Mouse (Mus musculus) ZHBTc4 (cell line): ENCODE data around the gene Tmem266.

Experiments used
- DNase-seq: peaks from one replicate; pipeline ENCODE4 v3.0.0-alpha.2; 2011; ENCODE audit warnings: low read depth, low spot score

The Tmem266 gene

GRCm38 (mm10) chr9:55329401-55329800 lies 2.7 kb downstream of the Tmem266 start:
- DNase-seq: no peak

GRCm38 (mm10) chr9:55332476-55332875 lies 5.8 kb downstream of the Tmem266 start:
- DNase-seq: no peak

- peak; percentile 24 for DNase-seq
Observed at GRCm38 (mm10) chr9:55332949-55333348, 6.2 kb downstream of the Tmem266 start.

GRCm38 (mm10) chr9:55344165-55344564 lies 17.5 kb downstream of the Tmem266 start:
- DNase-seq: no peak

GRCm38 (mm10) chr9:55345332-55345731 lies 18.6 kb downstream of the Tmem266 start:
- DNase-seq: no peak

- no peak for DNase-seq
Observed at GRCm38 (mm10) chr9:55348664-55349063, 22.0 kb downstream of the Tmem266 start.

- no peak for DNase-seq
Observed at GRCm38 (mm10) chr9:55354686-55355085, 28.0 kb downstream of the Tmem266 start.

GRCm38 (mm10) chr9:55355270-55355834 lies 28.6 kb downstream of the Tmem266 start:
- peak; percentile 23 for DNase-seq

GRCm38 (mm10) chr9:55357164-55357563 lies 30.5 kb downstream of the Tmem266 start:
- no peak for DNase-seq

GRCm38 (mm10) chr9:55360372-55360771 lies 33.7 kb downstream of the Tmem266 start:
- no peak for DNase-seq

GRCm38 (mm10) chr9:55360861-55361260 lies 34.1 kb downstream of the Tmem266 start:
- no peak for DNase-seq

- no peak for DNase-seq
Observed at GRCm38 (mm10) chr9:55361969-55362368, 35.3 kb downstream of the Tmem266 start.

- DNase-seq: no peak
Observed at GRCm38 (mm10) chr9:55363707-55364106, 37.0 kb downstream of the Tmem266 start.

GRCm38 (mm10) chr9:55368011-55368410 lies 41.3 kb downstream of the Tmem266 start:
- DNase-seq: no peak

- no peak for DNase-seq
Observed at GRCm38 (mm10) chr9:55371908-55372307, 45.2 kb downstream of the Tmem266 start.

GRCm38 (mm10) chr9:55377603-55378250 lies 51.0 kb downstream of the Tmem266 start:
- no peak for DNase-seq

- DNase-seq: no peak
Observed at GRCm38 (mm10) chr9:55381456-55381855, 54.7 kb downstream of the Tmem266 start.

GRCm38 (mm10) chr9:55382441-55382840 lies 55.7 kb downstream of the Tmem266 start:
- DNase-seq: peak; percentile 85

- no peak for DNase-seq
Observed at GRCm38 (mm10) chr9:55386117-55386516, 59.4 kb downstream of the Tmem266 start.

- DNase-seq: no peak
Observed at GRCm38 (mm10) chr9:55387862-55388505, 61.3 kb downstream of the Tmem266 start.

- DNase-seq: peak; percentile 80
Observed at GRCm38 (mm10) chr9:55391909-55392658, 65.4 kb downstream of the Tmem266 start.

GRCm38 (mm10) chr9:55395650-55396049 lies 68.9 kb downstream of the Tmem266 start:
- no peak for DNase-seq
